Mouse (Mus musculus) liver, embryonic 15.5 days (tissue): ENCODE results near the gene Il33. TPM values are rescaled to one million over a fixed set of nuclear protein-coding genes. Genes with fewer than 3 reads are reported as not detected.

Experiments
- ATAC-seq: fragments of 200-750 bp; cut with Nextera tagmentation; 2 replicates; pipeline ENCODE4 v1.8.0; 2017; ENCODE audit warnings: moderate number of reproducible peaks, mild to moderate bottlenecking, moderate library complexity; ENCODE audit not compliant: insufficient read depth
- H3K27ac ChIP-seq: fragments of 300-500 bp; sonication (generic); replicated peaks from 2 replicates; pipeline ENCODE4 v1.5.1; 2015; ENCODE audit warnings: mild to moderate bottlenecking, inconsistent platforms
- H3K27me3 ChIP-seq: fragments of 300-500 bp; sonication (generic); 2 replicates; pipeline ENCODE4 v1.6.1; 2015; ENCODE audit warnings: mild to moderate bottlenecking, inconsistent platforms
- H3K36me3 ChIP-seq: fragments of 300-500 bp; sonication (generic); replicated peaks from 2 replicates; pipeline ENCODE4 v1.6.1; 2015; ENCODE audit warnings: moderate library complexity, mild to moderate bottlenecking, inconsistent platforms
- H3K4me1 ChIP-seq: fragments of 300-500 bp; sonication (generic); replicated peaks from 2 replicates; pipeline ENCODE4 v1.6.1; 2015; ENCODE audit warnings: inconsistent platforms
- H3K4me2 ChIP-seq: fragments of 300-500 bp; sonication (generic); 2 replicates; pipeline ENCODE4 v1.6.1; 2015; ENCODE audit warnings: moderate library complexity, mild to moderate bottlenecking, inconsistent platforms
- H3K4me3 ChIP-seq: fragments of 300-500 bp; sonication (generic); replicated peaks from 2 replicates; pipeline ENCODE4 v1.5.1; 2015; ENCODE audit warnings: mild to moderate bottlenecking, inconsistent platforms
- H3K9ac ChIP-seq: fragments of 300-500 bp; sonication (generic); 2 replicates; pipeline ENCODE4 v1.6.1; 2015; ENCODE audit warnings: moderate library complexity, mild to moderate bottlenecking, inconsistent platforms
- H3K9me3 ChIP-seq: fragments of 300-500 bp; sonication (generic); replicated peaks from 2 replicates; pipeline ENCODE4 v1.6.1; 2016; ENCODE audit warnings: inconsistent platforms
- WGBS: fragments of 180-500 bp; shearing (Covaris S2); methylation state at CpG from one replicate; pipeline ENCODE4 v1.1.7; 2015; ENCODE audit warnings: mixed read lengths; ENCODE audit not compliant: insufficient replicate concordance; 5-methylcytosine and 5-hydroxymethylcytosine counted together
- polyA plus RNA-seq: library from polyadenylated mRNA; unstranded; fragments of >200 nt; fragmentation: Nextera tagmentation; extraction: Ambion mirVana; gene quantifications from 2 replicates; pipeline ENCODE4 v1.2.1, GENCODE M21; 2015

The Il33 gene
- polyA plus RNA-seq, 1 experiment from 2014 or later = 1.2 TPM

- WGBS = 70% methylated on average over 9 of the region's 9 CpGs
- Histone ChIP-seq H3K27me3 (no peaks in the 10 kb centered on the region), H3K9ac (no peak within 1 kb of the TSS), H3K4me1 (no peaks in the 10 kb centered on the region), H3K27ac (no peak within 1 kb of the TSS), H3K4me2 (no peak within 1 kb of the TSS), H3K4me3 (no peak within 1 kb of the TSS), H3K36me3 (no peaks in the 10 kb centered on the region), H3K9me3 (no peaks in the 10 kb centered on the region)
- no peak for ATAC-seq
These were observed 78.7 kb downstream of the Il33 start, which contains the start of gene Trpd52l3 for GRCm38 (mm10) chr19:30003621-30004020. Trpd52l3 (plus strand) TSS chr19:30003790.

- ATAC-seq = no peak
- Histone ChIP-seq H3K27me3 (no peaks in the 10 kb centered on the region), H3K27ac (no peak overlapping the region), H3K4me1 (peaks cover 8% of the 10 kb centered on the region; the same call in 1 of the 2 replicates), H3K9ac (no peak overlapping the region), H3K4me3 (no peak overlapping the region), H3K4me2 (no peak overlapping the region), H3K9me3 (no peaks in the 10 kb centered on the region), H3K36me3 (no peaks in the 10 kb centered on the region)
- WGBS = 63% methylated on average over 3 of the region's 3 CpGs
These were observed 81.5 kb downstream of the Il33 start for GRCm38 (mm10) chr19:30006371-30006770.

Other genes starting within 250 kb of the Il33 start
- gene Mlana, start 227.3 kb upstream of the Il33 start, polyA plus RNA-seq = not detected in 2 replicates
- 1.2 and 1.4 TPM in 2 replicates for gene 9930021J03Rik, start 119.1 kb upstream of the Il33 start, polyA plus RNA-seq
- 4.8 and 5.2 TPM in 2 replicates for gene Ranbp6, start 112.1 kb upstream of the Il33 start, polyA plus RNA-seq
- not detected in 2 replicates for gene Trpd52l3, start 78.7 kb downstream of the Il33 start, polyA plus RNA-seq
- gene Uhrf2, start 105.4 kb downstream of the Il33 start, polyA plus RNA-seq = 29.7 and 31.2 TPM in 2 replicates